Mouse (Mus musculus): ENCODE measurements around the gene Aoc1. TPM values are rescaled to one million over a fixed set of nuclear protein-coding genes. Genes with fewer than 3 reads are reported as not detected.
A peak's percentile ranks its signal among the peaks of the same experiment; 100 is the strongest.

Aoc1 gene
- total RNA-seq (2021), result not detected

GRCm38 (mm10) chr6:48872596-48872995 lies at the start of gene Aoc1:
Gene Aoc1, plus strand, starts transcription at chr6:48872896.
- intact Hi-C loops (cut with DNase I), result no loop called here
- DNase-seq (ENCODE audit: low spot score), result no peak

DNA sequence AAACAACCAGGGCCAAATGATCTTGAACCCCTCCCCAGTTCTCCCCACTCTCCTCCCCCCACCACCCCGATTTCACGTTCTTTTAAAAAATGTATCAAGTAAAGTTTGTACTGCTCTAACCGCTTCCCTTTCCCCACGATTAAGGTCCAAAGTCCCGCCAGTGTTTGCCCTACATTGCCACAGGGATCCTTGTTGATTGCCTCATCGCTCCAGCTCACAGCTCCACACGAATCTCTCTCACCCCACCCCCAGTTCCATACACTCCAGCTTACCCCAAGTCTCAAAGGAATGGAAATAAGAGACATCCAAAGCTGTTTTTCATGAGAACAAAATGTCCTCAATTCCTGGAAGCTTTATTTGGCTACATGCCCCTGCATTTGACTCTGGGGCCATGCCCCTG lies 47.7 kb upstream of the Aoc1 start:
- no peak for DNase-seq (ENCODE audit: low spot score)
- intact Hi-C loops (cut with DNase I), result no loop called here

- intact Hi-C loops (cut with DNase I), result no loop called here
Measured at GRCm38 (mm10) chr6:48828976-48829375, 43.7 kb upstream of the Aoc1 start.

GRCm38 (mm10) chr6:48829651-48830050 lies 43.0 kb upstream of the Aoc1 start:
- no peak for DNase-seq (ENCODE audit: low spot score)

More at GRCm38 (mm10) chr6:48828976-48829375, 43.7 kb upstream of the Aoc1 start:
- DNase-seq (ENCODE audit: low spot score), result no peak

GRCm38 (mm10) chr6:48830241-48830640 lies 42.5 kb upstream of the Aoc1 start:
- intact Hi-C loops (cut with DNase I), result no loop called here
- DNase-seq (ENCODE audit: low spot score), result no peak

More at GRCm38 (mm10) chr6:48829651-48830050, 43.0 kb upstream of the Aoc1 start:
- intact Hi-C loops (cut with DNase I), result no loop called here

- intact Hi-C loops (cut with DNase I), result no loop called here
Measured at GRCm38 (mm10) chr6:48831141-48831540, 41.6 kb upstream of the Aoc1 start.

DNA sequence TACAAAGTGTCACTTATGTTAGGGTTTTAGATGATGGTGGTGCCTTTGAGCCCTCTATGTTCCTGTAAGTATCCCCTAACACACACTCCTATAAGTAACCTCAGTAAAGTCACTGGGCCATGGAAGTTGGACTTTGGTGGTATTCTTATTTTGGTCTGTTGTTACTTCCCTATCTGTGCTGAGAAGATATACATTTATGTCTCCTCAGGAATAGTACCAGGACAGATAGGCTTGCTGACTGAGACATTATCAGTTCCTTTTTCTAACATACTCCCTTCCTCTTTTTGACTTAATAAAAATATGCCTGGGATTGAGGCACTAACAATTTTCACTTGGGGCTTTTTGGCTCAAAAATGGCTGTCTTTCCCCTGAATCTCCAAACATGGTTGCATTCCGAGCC lies 40.3 kb upstream of the Aoc1 start:
- intact Hi-C loops (cut with DNase I), result no loop called here
- no peak for DNase-seq (ENCODE audit: low spot score)

More at GRCm38 (mm10) chr6:48831141-48831540, 41.6 kb upstream of the Aoc1 start:
- DNase-seq (ENCODE audit: low spot score), result no peak

- DNase-seq (ENCODE audit: low spot score), result no peak
- intact Hi-C loops (cut with DNase I), result no loop called here
Measured at GRCm38 (mm10) chr6:48833515-48833914, 39.2 kb upstream of the Aoc1 start.

DNA sequence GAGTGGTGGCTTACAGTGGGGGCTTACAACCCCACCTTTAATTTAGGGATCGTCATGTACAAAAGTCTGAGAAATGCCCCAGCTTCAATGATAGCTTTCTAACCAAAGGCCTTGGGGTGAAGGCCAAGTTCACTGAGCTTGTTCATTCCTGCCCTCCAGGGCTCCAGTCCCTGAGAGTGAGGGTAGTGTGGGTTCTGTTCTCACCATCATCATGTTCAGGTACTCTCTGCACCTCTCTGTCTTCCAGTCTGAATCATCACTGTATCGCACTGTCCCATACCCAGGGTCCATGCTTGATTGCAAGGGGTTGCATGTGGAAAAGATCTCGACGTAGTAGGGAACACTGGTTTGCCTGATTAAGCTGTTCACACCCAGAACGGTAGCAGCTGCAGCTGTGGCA lies 37.5 kb upstream of the Aoc1 start:
- no peak for DNase-seq (ENCODE audit: low spot score)
- intact Hi-C loops (cut with DNase I), result no loop called here

GRCm38 (mm10) chr6:48836146-48836545 lies 36.5 kb upstream of the Aoc1 start:
- intact Hi-C loops (cut with DNase I), result no loop called here

GRCm38 (mm10) chr6:48837516-48837915 lies 35.2 kb upstream of the Aoc1 start:
- no peak for DNase-seq (ENCODE audit: low spot score)
- intact Hi-C loops (cut with DNase I), result no loop called here

More at GRCm38 (mm10) chr6:48836146-48836545, 36.5 kb upstream of the Aoc1 start:
- DNase-seq (ENCODE audit: low spot score), result no peak

DNA sequence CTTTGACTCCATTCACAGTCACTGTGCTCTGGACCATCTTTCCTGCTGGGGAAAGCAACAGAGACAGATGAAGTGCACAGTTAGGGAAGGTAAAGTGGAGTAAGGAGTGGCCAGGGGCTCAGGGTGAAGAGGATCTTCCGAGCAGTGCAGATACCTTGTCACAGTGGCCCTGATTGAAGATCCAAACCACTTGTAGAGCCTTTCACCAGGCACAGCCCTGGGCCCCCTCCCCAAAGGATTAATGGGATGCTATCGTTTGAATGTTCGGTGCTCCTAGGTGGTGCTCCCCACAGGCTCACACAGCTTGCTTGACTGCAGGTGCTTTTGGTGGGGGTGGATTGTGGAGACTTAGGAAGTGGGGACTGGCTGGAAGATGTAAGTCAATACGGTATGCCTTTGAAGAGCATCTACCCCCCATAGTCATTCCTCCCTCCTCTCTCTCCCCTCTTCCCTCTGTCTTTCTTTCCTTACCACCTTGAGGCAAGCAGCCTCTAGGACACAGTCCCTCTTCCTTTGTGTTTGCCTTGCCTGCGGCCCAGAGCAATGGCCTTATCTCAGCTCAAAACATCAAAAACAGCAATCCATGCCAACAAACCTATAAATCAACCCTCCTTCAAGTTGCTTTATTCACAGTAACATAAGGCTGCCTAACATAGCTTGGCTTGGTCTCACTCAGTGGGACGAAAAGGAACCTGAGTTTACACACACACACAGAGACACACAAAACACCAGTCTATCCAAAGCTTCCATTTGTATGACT lies 34.2 kb upstream of the Aoc1 start:
- intact Hi-C loops (cut with DNase I), result no loop called here
- no peak for DNase-seq (ENCODE audit: low spot score)

DNA sequence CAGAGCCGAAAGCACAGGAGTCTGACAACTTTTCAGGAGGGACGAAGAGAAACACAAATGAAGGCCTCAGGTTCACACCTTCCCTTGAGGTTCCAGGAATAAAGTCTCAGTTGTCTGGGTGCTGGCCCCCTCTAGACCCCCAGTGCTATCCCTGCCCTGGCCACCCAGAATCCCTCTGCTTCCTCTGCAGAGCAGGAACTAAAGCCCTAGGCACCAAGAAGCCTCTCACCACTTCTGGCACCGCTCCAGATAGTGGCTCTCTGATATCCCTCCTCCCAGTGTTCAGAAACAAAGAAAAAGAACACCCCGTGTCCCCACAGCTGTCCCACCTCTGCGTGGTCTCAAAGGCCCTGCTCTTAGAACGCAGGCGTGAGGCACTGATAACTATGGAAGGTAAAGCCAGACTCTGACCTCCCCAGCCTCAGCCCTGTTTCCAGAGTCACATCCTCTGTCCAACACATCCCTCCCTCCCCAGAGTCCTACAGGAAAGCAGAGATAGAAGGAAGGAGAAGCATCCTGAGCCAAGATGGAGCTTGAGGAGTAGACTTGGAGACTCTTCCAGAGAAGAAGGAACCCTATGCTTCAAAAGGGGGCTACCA lies 32.2 kb upstream of the Aoc1 start, which contains the start of gene Tmem176a:
TSS of gene Tmem176a (plus strand) at position 549 of the 599 bp plus-strand sequence.
- no peak for DNase-seq (ENCODE audit: low spot score)
- intact Hi-C loops (cut with DNase I), result no loop called here

GRCm38 (mm10) chr6:48840973-48841625 lies 31.6 kb upstream of the Aoc1 start, which contains the start of gene Tmem176b:
Gene Tmem176b, minus strand, starts transcription at chr6:48841496.
- intact Hi-C loops (cut with DNase I), result no loop called here
- DNase-seq (ENCODE audit: low spot score), result peak; percentile 84

DNA sequence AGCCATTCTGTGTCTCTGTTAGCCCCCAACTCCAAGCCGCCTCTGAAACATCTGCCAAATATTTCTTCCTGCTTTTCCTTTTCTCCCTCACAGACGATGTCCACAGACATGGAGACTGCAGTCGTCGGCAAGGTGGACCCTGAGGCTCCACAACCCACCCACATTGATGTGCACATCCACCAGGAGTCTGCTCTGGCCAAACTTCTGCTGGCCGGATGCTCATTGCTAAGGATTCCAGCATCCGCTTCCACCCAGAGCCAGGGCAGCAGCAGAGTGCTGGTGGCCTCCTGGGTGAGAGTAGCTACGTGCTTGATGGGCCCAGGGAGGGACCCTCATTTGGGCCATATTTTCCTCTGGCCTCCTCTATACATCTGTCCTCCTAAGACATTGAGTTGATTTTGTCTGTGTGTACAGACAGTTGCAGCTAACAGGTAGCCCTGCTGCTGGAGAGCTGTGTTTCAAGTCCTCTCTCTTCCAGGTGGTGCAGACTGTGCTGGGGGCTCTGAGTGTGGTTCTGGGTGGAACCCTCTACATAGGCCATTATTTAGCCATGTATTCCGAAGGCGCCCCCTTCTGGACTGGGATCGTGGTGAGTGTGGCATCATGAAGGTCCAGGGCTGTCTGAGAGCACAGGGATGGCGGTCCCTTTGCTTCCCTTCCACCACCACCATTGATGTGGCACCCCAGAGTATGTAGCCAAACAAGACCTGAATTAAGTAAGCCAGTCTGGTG lies 30.4 kb upstream of the Aoc1 start:
- intact Hi-C loops (cut with DNase I), result no loop called here
- DNase-seq (ENCODE audit: low spot score), result no peak

DNA sequence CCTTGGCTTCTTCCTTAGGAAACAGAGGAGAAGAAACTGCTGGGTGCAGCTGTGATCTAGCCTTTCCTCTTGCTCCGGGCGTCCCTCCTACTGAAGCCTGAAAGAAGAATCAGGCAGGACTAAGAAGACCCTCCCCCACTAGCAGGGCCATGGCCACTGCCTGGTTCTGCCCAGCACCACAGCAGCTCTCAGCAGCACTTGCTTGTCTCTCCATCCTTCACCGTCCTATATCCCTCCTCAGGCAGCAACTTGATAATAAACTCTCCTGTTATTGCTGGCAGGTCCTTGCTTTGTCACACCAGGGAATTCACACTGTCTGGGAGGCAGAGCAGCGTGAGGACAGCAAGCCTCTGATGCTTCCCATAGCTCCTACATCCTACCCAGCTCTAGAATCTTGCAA lies 27.6 kb upstream of the Aoc1 start:
- intact Hi-C loops (cut with DNase I), result no loop called here
- no peak for DNase-seq (ENCODE audit: low spot score)

- peak; percentile 30 for DNase-seq (ENCODE audit: low spot score)
- intact Hi-C loops (cut with DNase I), result no loop called here
Measured at GRCm38 (mm10) chr6:48851820-48852491, 20.7 kb upstream of the Aoc1 start.

GRCm38 (mm10) chr6:48854155-48854554 lies 18.5 kb upstream of the Aoc1 start:
- no peak for DNase-seq (ENCODE audit: low spot score)
- intact Hi-C loops (cut with DNase I), result no loop called here

GRCm38 (mm10) chr6:48857613-48858302 lies 14.9 kb upstream of the Aoc1 start:
- intact Hi-C loops (cut with DNase I), result loop anchor here (1.0 to 5.0 kb wide), 2 partner anchors 39 to 100 kb away; no protein-coding TSS in a partner anchor
- DNase-seq (ENCODE audit: low spot score), result no peak
